Mouse (Mus musculus): ENCODE data around the gene Oxt. TPM values are rescaled to one million over a fixed set of nuclear protein-coding genes. Genes with fewer than 3 reads are reported as not detected.

The Oxt gene
- polyA plus RNA-seq, 1 experiment from 2014 or later: not detected

GRCm38 (mm10) chr2:130579791-130580190 lies 3.8 kb downstream of the Oxt start:
- Histone ChIP-seq H3K27ac (replicated peaks) (no peak overlapping the region), H3K4me1 (peaks cover 55% of the 10 kb centered on the region)
- WGBS: 13% methylated on average over 8 of the region's 8 CpGs

GRCm38 (mm10) chr2:130581201-130581600 lies 5.2 kb downstream of the Oxt start:
- peaks cover 54% of the 10 kb centered on the region for H3K4me1 ChIP-seq
- peak overlapping the region; percentile 50 for H3K4me3 ChIP-seq
- no peaks in the 10 kb centered on the region for H3K36me3 ChIP-seq
- no peak overlapping the region for H3K27ac ChIP-seq (replicated peaks)
- no peaks in the 10 kb centered on the region for H3K9me3 ChIP-seq
- H3K4me2 ChIP-seq: peak overlapping the region; percentile 76
- peak overlapping the region; percentile 67; the same call in 1 of the 2 replicates for H3K9ac ChIP-seq
- WGBS: 4% methylated on average over 16 of the region's 16 CpGs
- ATAC-seq (ENCODE audit: extremely low read depth, insufficient number of reproducible peaks, low FRiP score, low TSS enrichment): no peak
- H3K27me3 ChIP-seq (replicated peaks): peaks cover 82% of the 10 kb centered on the region

More at GRCm38 (mm10) chr2:130579791-130580190, 3.8 kb downstream of the Oxt start:
- no peak overlapping the region for H3K4me3 ChIP-seq
- no peaks in the 10 kb centered on the region for H3K9me3 ChIP-seq
- ATAC-seq (ENCODE audit: extremely low read depth, insufficient number of reproducible peaks, low FRiP score, low TSS enrichment): no peak
- no peak overlapping the region for H3K9ac ChIP-seq
- H3K4me2 ChIP-seq: peak overlapping the region; percentile 76; the same call in 1 of the 2 replicates
- H3K27me3 ChIP-seq (replicated peaks): peaks cover 93% of the 10 kb centered on the region
- H3K36me3 ChIP-seq: no peaks in the 10 kb centered on the region

GRCm38 (mm10) chr2:130582552-130582951 lies 6.6 kb downstream of the Oxt start, which contains the start of gene Avp:
Gene Avp (minus strand): TSS chr2:130582554.
- Histone ChIP-seq H3K36me3 (no peaks in the 10 kb centered on the region), H3K9me3 (no peaks in the 10 kb centered on the region), H3K9ac (no peak within 1 kb of the TSS), H3K4me1 (peaks cover 42% of the 10 kb centered on the region), H3K27me3 (replicated peaks) (peaks cover 68% of the 10 kb centered on the region), H3K27ac (replicated peaks) (no peak within 1 kb of the TSS), H3K4me3 (peak within 1 kb of the TSS; percentile 50; the same call in 1 of the 2 replicates), H3K4me2 (no peak within 1 kb of the TSS)
- 28% methylated on average over 10 of the region's 10 CpGs for WGBS
- no peak for ATAC-seq (ENCODE audit: extremely low read depth, insufficient number of reproducible peaks, low FRiP score, low TSS enrichment)

- peaks cover 53% of the 10 kb centered on the region for H3K27me3 ChIP-seq (replicated peaks)
- H3K36me3 ChIP-seq: no peaks in the 10 kb centered on the region
- no peak for ATAC-seq (ENCODE audit: extremely low read depth, insufficient number of reproducible peaks, low FRiP score, low TSS enrichment)
- no peaks in the 10 kb centered on the region for H3K9me3 ChIP-seq
- no peak overlapping the region for H3K9ac ChIP-seq
- no peak overlapping the region for H3K4me2 ChIP-seq
- peaks cover 43% of the 10 kb centered on the region for H3K4me1 ChIP-seq
- WGBS: 58% methylated on average over 10 of the region's 10 CpGs
- no peak overlapping the region for H3K27ac ChIP-seq (replicated peaks)
- H3K4me3 ChIP-seq: no peak overlapping the region
Measured at GRCm38 (mm10) chr2:130583902-130584560, 8.1 kb downstream of the Oxt start.

GRCm38 (mm10) chr2:130586016-130586415 lies 10.0 kb downstream of the Oxt start:
- Histone ChIP-seq H3K27ac (replicated peaks) (no peak overlapping the region), H3K4me1 (peaks cover 28% of the 10 kb centered on the region), H3K27me3 (replicated peaks) (peaks cover 34% of the 10 kb centered on the region), H3K9me3 (no peaks in the 10 kb centered on the region), H3K4me2 (no peak overlapping the region), H3K4me3 (no peak overlapping the region), H3K9ac (no peak overlapping the region), H3K36me3 (peaks cover 10% of the 10 kb centered on the region)
- no peak for ATAC-seq (ENCODE audit: extremely low read depth, insufficient number of reproducible peaks, low FRiP score, low TSS enrichment)
- WGBS: 77% methylated on average over 6 of the region's 6 CpGs

- Histone ChIP-seq H3K4me1 (peaks cover 12% of the 10 kb centered on the region; the same call in 1 of the 2 replicates), H3K9ac (no peak overlapping the region), H3K36me3 (peaks cover 20% of the 10 kb centered on the region), H3K27me3 (replicated peaks) (peaks cover 10% of the 10 kb centered on the region), H3K27ac (replicated peaks) (no peak overlapping the region), H3K4me3 (no peak overlapping the region), H3K4me2 (no peak overlapping the region), H3K9me3 (no peaks in the 10 kb centered on the region)
- ATAC-seq (ENCODE audit: extremely low read depth, insufficient number of reproducible peaks, low FRiP score, low TSS enrichment): no peak
- 44% methylated on average over 2 of the region's 2 CpGs for WGBS
Measured at GRCm38 (mm10) chr2:130588373-130588772, 12.4 kb downstream of the Oxt start.

GRCm38 (mm10) chr2:130589157-130589556 lies 13.2 kb downstream of the Oxt start:
- Histone ChIP-seq H3K9ac (no peak overlapping the region), H3K36me3 (peaks cover 24% of the 10 kb centered on the region), H3K27me3 (replicated peaks) (peaks cover 4% of the 10 kb centered on the region; the same call in 1 of the 2 replicates), H3K9me3 (no peaks in the 10 kb centered on the region), H3K4me3 (no peak overlapping the region), H3K4me1 (peaks cover 4% of the 10 kb centered on the region; the same call in 1 of the 2 replicates), H3K27ac (replicated peaks) (no peak overlapping the region), H3K4me2 (no peak overlapping the region)
- ATAC-seq (ENCODE audit: extremely low read depth, insufficient number of reproducible peaks, low FRiP score, low TSS enrichment): no peak
- 66% methylated on average over 4 of the region's 4 CpGs for WGBS

- no peak for ATAC-seq (ENCODE audit: extremely low read depth, insufficient number of reproducible peaks, low FRiP score, low TSS enrichment)
- no peak overlapping the region for H3K9ac ChIP-seq
- H3K4me1 ChIP-seq: peaks cover 4% of the 10 kb centered on the region; the same call in 1 of the 2 replicates
- no peak overlapping the region for H3K27ac ChIP-seq (replicated peaks)
- H3K4me2 ChIP-seq: no peak overlapping the region
- H3K9me3 ChIP-seq: no peaks in the 10 kb centered on the region
- peaks cover 3% of the 10 kb centered on the region; the same call in 1 of the 2 replicates for H3K27me3 ChIP-seq (replicated peaks)
- 88% methylated on average over 2 of the region's 2 CpGs for WGBS
- H3K4me3 ChIP-seq: no peak overlapping the region
- H3K36me3 ChIP-seq: peaks cover 29% of the 10 kb centered on the region
Measured at GRCm38 (mm10) chr2:130589761-130590160, 13.8 kb downstream of the Oxt start.

GRCm38 (mm10) chr2:130591016-130591415 lies 15.0 kb downstream of the Oxt start:
- Histone ChIP-seq H3K4me2 (no peak overlapping the region), H3K9me3 (no peaks in the 10 kb centered on the region), H3K27ac (replicated peaks) (no peak overlapping the region), H3K4me3 (no peak overlapping the region), H3K4me1 (peaks cover 9% of the 10 kb centered on the region), H3K9ac (no peak overlapping the region), H3K27me3 (replicated peaks) (no peaks in the 10 kb centered on the region), H3K36me3 (peaks cover 41% of the 10 kb centered on the region)
- 84% methylated on average over 2 of the region's 2 CpGs for WGBS
- ATAC-seq (ENCODE audit: extremely low read depth, insufficient number of reproducible peaks, low FRiP score, low TSS enrichment): no peak

GRCm38 (mm10) chr2:130595596-130595995 lies 19.6 kb downstream of the Oxt start:
- Histone ChIP-seq H3K4me2 (no peak overlapping the region), H3K4me1 (peaks cover 5% of the 10 kb centered on the region; the same call in 1 of the 2 replicates), H3K27me3 (replicated peaks) (no peaks in the 10 kb centered on the region), H3K36me3 (peaks cover 77% of the 10 kb centered on the region), H3K9me3 (no peaks in the 10 kb centered on the region), H3K4me3 (no peak overlapping the region), H3K27ac (replicated peaks) (no peak overlapping the region), H3K9ac (no peak overlapping the region)
- 67% methylated on average over 1 of the region's 1 CpGs for WGBS
- ATAC-seq (ENCODE audit: extremely low read depth, insufficient number of reproducible peaks, low FRiP score, low TSS enrichment): no peak

GRCm38 (mm10) chr2:130597601-130598010 lies 21.6 kb downstream of the Oxt start:
- Histone ChIP-seq H3K9ac (no peak overlapping the region), H3K4me2 (no peak overlapping the region), H3K4me3 (no peak overlapping the region), H3K9me3 (no peaks in the 10 kb centered on the region), H3K4me1 (peaks cover 5% of the 10 kb centered on the region; the same call in 1 of the 2 replicates), H3K36me3 (peaks cover 82% of the 10 kb centered on the region), H3K27me3 (replicated peaks) (no peaks in the 10 kb centered on the region), H3K27ac (replicated peaks) (no peak overlapping the region)
- WGBS: 15% methylated on average over 1 of the region's 1 CpGs
- no peak for ATAC-seq (ENCODE audit: extremely low read depth, insufficient number of reproducible peaks, low FRiP score, low TSS enrichment)

- Histone ChIP-seq H3K9me3 (no peaks in the 10 kb centered on the region), H3K9ac (no peak overlapping the region), H3K4me3 (no peak overlapping the region), H3K27ac (replicated peaks) (no peak overlapping the region), H3K27me3 (replicated peaks) (no peaks in the 10 kb centered on the region), H3K4me2 (no peak overlapping the region), H3K4me1 (peaks cover 5% of the 10 kb centered on the region; the same call in 1 of the 2 replicates), H3K36me3 (peaks cover 88% of the 10 kb centered on the region)
- WGBS: 67% methylated on average over 3 of the region's 3 CpGs
- no peak for ATAC-seq (ENCODE audit: extremely low read depth, insufficient number of reproducible peaks, low FRiP score, low TSS enrichment)
Measured at GRCm38 (mm10) chr2:130598399-130598798, 22.4 kb downstream of the Oxt start.

All from heart, embryonic 13.5 days (tissue).